Mouse (Mus musculus) heart, adult 8-10 months (tissue): Measurements from ENCODE around the gene Ubac2. TPM values are rescaled to one million over a fixed set of nuclear protein-coding genes. Genes with fewer than 3 reads are reported as not detected.

Source experiments
- DNase-seq: peaks from one replicate; pipeline ENCODE4 v3.0.0; 2022; ENCODE audit warnings: low spot score
- total RNA-seq, 4 experiments: library from RNA; stranded (reverse); gene quantifications; 2 replicates each; pipeline ENCODE4 v1.2.4; 2022

The Ubac2 gene
- total RNA-seq, 4 experiments from 2014 or later, result 30.4 to 31.5 (median 30.8) TPM

GRCm38 (mm10) chr14:122000346-122001105 lies 122.1 kb downstream of the Ubac2 start:
- no peak for DNase-seq

GRCm38 (mm10) chr14:122002224-122002623 lies 123.8 kb downstream of the Ubac2 start:
- no peak for DNase-seq

GRCm38 (mm10) chr14:122003812-122004211 lies 125.4 kb downstream of the Ubac2 start:
- no peak for DNase-seq

GRCm38 (mm10) chr14:122008261-122008660 lies 129.8 kb downstream of the Ubac2 start:
- no peak for DNase-seq

GRCm38 (mm10) chr14:122009502-122009901 lies 131.1 kb downstream of the Ubac2 start:
- peak; percentile 24 for DNase-seq

GRCm38 (mm10) chr14:122010301-122010700 lies 131.9 kb downstream of the Ubac2 start:
- DNase-seq, result peak; percentile 52

- DNase-seq, result no peak
Measured at GRCm38 (mm10) chr14:122011768-122012167, 133.3 kb downstream of the Ubac2 start.

- no peak for DNase-seq
Measured at GRCm38 (mm10) chr14:122012193-122012592, 133.8 kb downstream of the Ubac2 start.

- no peak for DNase-seq
Measured at GRCm38 (mm10) chr14:122012814-122013213, 134.4 kb downstream of the Ubac2 start.

- peak; percentile 44 for DNase-seq
Measured at GRCm38 (mm10) chr14:122013417-122013951, 135.1 kb downstream of the Ubac2 start.

GRCm38 (mm10) chr14:122017958-122018357 lies 139.5 kb downstream of the Ubac2 start:
- no peak for DNase-seq

- DNase-seq, result no peak
Measured at GRCm38 (mm10) chr14:122019389-122019788, 141.0 kb downstream of the Ubac2 start.

- DNase-seq, result no peak
Measured at GRCm38 (mm10) chr14:122020567-122020966, 142.1 kb downstream of the Ubac2 start.

- DNase-seq, result no peak
Measured at GRCm38 (mm10) chr14:122023054-122023453, 144.6 kb downstream of the Ubac2 start.

GRCm38 (mm10) chr14:122023928-122024327 lies 145.5 kb downstream of the Ubac2 start:
- no peak for DNase-seq

GRCm38 (mm10) chr14:122028926-122029745 lies 150.7 kb downstream of the Ubac2 start:
- no peak for DNase-seq

GRCm38 (mm10) chr14:122029851-122030250 lies 151.4 kb downstream of the Ubac2 start:
- no peak for DNase-seq

GRCm38 (mm10) chr14:122032045-122032444 lies 153.6 kb downstream of the Ubac2 start:
- DNase-seq, result no peak

- no peak for DNase-seq
Measured at GRCm38 (mm10) chr14:122034451-122034850, 156.0 kb downstream of the Ubac2 start, which contains the start of gene Timm8a2. Gene Timm8a2, plus strand, starts transcription at chr14:122034674.

GRCm38 (mm10) chr14:122035181-122035580 lies 156.8 kb downstream of the Ubac2 start:
- DNase-seq, result no peak

GRCm38 (mm10) chr14:122035860-122036259 lies 157.4 kb downstream of the Ubac2 start:
- DNase-seq, result no peak

- no peak for DNase-seq
Measured at GRCm38 (mm10) chr14:122038874-122039647, 160.6 kb downstream of the Ubac2 start.
